Mouse (Mus musculus): ENCODE results near the gene Il17rd. TPM values are rescaled to one million over a fixed set of nuclear protein-coding genes. Genes with fewer than 3 reads are reported as not detected.
A peak's percentile ranks its signal among the peaks of the same experiment; 100 is the strongest.

Il17rd gene
- total RNA-seq, 2 experiments from 2014 or later = 7.1 to 10.1 TPM

DNA sequence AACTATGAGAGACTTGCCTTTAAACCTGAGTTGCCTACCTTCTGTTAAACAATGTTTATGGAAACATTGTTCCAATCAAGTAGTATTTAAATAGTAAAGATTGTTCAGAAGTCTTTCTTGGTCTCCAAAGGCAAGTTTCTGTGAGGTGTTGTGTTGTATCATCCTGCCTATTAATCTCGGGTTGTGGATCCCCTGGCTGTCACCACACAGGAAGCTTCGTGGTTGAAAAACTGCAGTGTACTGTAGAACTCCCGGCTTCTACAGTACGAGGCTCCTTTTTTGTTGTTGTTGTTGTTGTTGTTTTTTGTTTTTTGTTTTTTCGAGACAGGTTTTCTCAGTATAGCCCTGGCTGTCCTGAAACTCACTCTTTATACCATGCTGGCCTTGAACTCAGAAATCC is 46.7 kb downstream of the Il17rd start:
- no peak for DNase-seq (ENCODE audit: low spot score in 2 of 2)

DNA sequence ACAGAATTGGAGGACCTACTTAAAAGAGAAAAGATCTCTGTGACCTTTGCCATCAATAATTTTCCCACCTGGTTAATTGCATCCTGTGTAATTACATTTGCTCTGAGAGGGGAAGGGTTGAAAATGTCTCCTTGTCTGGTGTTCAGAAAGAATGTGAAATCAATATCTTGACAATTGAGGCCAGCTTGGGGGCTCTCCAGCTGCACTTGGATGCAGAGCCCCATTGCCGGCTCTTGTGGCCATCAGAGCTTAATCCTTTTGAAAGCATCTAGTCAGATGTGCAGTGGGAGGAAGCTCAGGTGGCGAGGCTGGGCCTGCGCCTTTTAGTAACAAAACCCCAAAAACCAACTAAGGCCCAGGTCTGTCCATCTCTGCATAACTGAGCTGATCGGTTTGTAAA is 47.3 kb downstream of the Il17rd start:
- DNase-seq (ENCODE audit: low spot score in 2 of 2) = no peak

GRCm38 (mm10) chr14:27094247-27094646 is 55.5 kb downstream of the Il17rd start:
- no peak for DNase-seq (ENCODE audit: low spot score in 2 of 2)

GRCm38 (mm10) chr14:27096133-27096532 is 57.4 kb downstream of the Il17rd start:
- DNase-seq (ENCODE audit: low spot score in 2 of 2) = no peak

DNA sequence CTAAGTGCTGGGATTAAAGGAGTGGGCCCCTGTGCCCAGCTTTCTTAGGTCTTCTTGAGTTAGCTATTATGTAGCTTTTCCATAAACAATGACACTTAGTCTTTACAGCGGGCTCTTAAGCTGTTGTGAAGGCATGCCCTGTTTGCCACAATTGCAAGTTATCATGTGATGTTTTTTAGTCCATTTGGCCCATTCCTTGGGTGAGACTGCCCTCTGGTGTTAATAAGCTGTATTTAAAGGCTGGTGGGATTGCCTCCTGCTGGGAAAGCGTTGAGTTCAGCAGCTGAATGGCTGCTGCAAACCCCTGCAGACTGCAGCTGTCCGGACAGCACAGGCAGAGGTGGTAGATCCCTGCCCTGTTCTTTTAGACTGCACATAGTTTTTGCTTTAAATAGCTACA is 58.0 kb downstream of the Il17rd start:
- peak in 1 of 2 experiments; percentile 48 for DNase-seq (ENCODE audit: low spot score in 2 of 2)

GRCm38 (mm10) chr14:27101735-27102134 is 63.0 kb downstream of the Il17rd start:
- DNase-seq (ENCODE audit: low spot score in 2 of 2) = no peak

GRCm38 (mm10) chr14:27102720-27103119 is 64.0 kb downstream of the Il17rd start:
- DNase-seq (ENCODE audit: low spot score in 2 of 2) = no peak

DNA sequence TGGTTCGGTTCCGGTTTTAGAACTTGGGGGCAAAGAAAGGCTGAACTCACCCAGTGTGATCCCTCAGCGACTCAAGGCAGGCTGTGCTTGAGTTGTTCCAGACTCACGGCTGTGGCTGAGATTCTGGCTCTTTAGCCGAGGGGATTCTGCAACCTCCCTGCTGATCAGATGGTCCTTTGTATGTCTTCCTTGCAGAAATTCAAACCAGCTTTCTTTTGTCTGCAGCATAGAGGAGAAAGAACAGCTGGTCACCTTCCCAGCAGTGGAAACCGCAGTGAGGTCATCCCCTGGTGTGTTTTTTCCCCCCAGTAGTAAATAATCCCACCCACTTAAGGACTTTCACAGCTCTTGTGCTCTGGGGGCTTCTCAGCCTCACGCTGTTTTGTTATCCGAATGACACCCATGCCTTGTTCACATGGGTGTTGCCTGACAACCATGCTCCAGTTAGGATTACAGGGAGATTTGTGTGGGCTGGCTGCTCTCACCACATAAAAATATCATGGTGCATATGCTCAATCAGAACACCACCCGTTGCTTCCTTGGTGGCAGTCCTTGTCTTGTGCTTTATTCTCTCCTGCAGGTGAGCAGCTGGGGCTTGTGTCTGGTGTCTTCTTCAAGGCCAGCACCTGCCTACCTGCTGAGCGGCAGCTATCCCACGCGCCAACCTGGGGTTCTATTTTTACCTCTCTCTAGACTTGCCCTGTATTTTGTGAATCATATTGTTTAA is 67.2 kb downstream of the Il17rd start:
- DNase-seq (ENCODE audit: low spot score in 2 of 2) = no peak

DNA sequence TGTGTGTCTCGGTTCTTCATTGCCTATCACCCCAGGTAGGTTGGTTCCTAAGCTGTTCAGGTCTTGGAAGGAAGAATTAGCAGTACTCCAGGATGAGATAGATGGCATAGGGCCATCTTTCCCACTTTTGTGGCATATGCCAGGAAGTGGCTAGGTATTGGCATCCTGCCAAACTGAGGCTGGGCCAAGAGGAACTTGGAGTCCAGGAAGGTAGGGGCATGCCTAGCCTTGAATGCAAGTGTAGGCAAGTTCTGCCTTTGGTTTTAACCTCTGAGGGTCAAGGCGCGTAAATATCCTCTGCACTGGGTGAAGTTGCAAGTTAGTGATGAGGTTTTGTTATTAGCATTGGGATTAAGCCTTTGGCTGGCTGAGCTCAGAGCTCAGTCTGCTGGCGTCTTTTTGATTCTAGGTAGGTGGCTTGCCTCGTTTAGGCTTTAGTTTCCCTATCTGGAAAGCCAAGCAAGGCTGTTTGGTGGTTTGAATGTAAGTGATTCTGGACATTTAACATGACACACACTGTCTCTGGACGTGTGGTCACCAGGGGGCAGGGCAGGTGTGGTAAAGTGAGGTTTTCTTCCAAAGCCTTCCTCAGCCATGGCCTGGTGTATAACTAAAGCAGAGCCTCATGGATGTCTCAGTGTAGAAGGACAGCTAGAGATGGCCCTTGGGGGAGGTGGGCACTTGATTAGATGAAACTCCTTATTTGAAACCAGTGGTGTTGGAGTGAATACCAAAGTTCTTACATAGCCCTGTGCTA is 70.2 kb downstream of the Il17rd start:
- DNase-seq (ENCODE audit: low spot score in 2 of 2) = no peak

- DNase-seq (ENCODE audit: low spot score in 2 of 2) = peak; percentile 54 to 57
Observed at GRCm38 (mm10) chr14:27114362-27115274, 75.9 kb downstream of the Il17rd start, which contains the start of gene Arhgef3. Gene Arhgef3 (plus strand): TSS chr14:27114899.

DNA sequence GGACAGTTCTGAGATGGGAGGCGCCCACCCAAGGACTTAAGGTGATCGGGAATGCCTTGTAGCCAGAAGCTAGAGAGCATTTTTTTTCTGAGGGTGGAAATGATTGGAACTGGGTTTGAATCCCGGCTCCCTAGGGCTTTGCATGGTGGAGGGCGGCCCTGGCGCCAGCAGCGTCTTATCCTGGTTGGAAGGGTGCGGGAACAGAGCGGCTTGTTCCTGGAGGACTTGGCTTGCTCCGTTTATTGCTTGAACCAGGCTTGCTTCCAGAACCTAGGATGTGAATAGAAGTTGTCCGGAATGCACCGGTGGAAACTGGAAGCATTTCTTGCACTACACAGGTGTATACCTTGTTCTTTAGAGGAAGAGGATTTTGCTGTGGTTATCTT is 76.5 kb downstream of the Il17rd start:
- DNase-seq (ENCODE audit: low spot score in 2 of 2) = no peak

GRCm38 (mm10) chr14:27115991-27116390 is 77.2 kb downstream of the Il17rd start:
- no peak for DNase-seq (ENCODE audit: low spot score in 2 of 2)

DNA sequence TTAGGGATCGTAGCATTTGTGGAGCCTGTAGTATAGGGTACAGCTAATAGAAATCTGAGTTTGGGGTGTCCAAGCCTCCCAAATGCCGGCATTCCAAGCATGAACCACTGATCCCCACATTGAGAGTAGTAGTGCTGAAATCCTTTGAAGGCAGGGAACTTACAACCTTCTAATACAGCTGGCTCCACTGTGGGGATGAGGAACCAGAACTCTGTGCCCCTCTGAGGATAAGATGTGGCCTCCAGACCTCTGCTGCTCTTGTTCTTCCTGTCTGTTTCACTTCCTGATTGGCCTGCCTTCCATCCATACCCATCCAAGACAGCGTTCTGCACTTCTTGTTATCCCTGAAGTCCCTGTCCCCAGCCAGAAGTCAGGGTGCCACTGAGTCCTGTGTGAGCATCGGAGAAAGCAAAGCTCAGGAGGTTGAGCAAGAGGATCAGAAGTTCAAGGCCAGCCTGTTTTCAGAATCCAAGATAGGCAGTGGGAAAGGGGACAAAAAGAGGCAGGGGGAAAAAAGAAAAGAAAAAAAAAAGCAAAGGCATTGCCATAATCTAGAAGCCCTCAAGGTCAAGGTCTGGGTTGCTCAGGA is 77.9 kb downstream of the Il17rd start:
- no peak for DNase-seq (ENCODE audit: low spot score in 2 of 2)

DNA sequence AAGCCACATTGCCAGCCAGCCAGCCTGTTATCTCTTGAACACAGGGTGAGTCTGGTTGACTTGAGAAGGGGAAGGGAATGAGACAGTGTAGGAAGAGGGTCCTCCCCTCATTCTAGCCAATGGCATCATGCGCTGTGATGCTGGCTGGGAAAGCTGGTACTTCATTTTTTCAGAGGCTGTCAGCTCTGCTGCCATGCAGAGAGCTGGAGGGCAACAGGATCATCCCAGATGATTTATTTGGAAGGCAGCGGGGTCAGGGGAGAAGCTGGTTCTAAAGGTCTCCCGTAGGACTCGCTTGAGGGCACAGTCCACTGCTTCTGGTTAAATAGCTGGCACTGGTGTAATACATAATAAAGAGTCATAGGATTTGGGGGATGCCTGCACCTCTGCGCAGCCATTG is 79.8 kb downstream of the Il17rd start:
- DNase-seq (ENCODE audit: low spot score in 2 of 2) = no peak

- DNase-seq (ENCODE audit: low spot score in 2 of 2) = no peak
Observed at GRCm38 (mm10) chr14:27122646-27123045, 83.9 kb downstream of the Il17rd start.

- peak in 1 of 2 experiments; percentile 31 for DNase-seq (ENCODE audit: low spot score in 2 of 2)
Observed at GRCm38 (mm10) chr14:27123543-27123942, 84.8 kb downstream of the Il17rd start.

DNA sequence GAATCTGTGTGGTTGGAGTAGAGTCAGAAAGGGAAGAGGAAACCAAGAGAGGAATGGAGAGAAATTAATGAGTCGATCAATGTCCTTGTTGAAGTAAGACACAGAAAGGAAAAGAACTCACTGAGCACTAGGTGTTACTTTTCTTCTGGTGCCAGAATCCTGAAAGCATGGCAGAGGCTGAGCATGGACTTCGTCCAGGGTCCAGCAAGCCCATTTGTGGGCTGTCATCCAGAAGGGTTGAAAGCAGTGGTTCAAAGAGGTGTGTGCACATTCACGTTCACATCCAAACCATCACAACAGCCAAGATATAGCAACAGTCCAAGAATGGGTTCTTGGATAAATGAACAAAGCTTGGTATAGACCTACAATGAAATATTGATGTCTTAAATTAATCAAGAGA is 91.3 kb downstream of the Il17rd start:
- no peak for DNase-seq (ENCODE audit: low spot score in 2 of 2)

DNA sequence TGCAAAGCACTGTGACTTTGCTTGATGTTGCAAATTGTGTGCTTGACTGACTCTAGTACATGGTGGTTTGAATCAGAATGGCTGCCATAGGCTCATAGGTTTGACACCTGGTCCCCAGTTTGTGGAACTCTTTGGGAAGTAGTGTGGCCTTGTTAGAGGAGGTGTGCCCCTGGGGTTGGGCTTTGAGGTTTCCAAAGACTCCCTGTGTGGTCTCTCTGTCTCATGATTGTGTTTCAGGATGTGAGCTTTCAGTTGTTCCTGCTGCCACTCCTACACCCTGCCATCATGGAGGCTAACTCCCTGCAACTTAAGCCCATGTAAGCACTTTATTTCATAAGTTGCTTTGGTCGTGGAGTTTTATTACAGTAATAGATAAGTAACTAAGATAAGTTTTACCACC is 91.9 kb downstream of the Il17rd start:
- no peak for DNase-seq (ENCODE audit: low spot score in 2 of 2)

GRCm38 (mm10) chr14:27131521-27131920 is 92.8 kb downstream of the Il17rd start:
- no peak for DNase-seq (ENCODE audit: low spot score in 2 of 2)

DNA sequence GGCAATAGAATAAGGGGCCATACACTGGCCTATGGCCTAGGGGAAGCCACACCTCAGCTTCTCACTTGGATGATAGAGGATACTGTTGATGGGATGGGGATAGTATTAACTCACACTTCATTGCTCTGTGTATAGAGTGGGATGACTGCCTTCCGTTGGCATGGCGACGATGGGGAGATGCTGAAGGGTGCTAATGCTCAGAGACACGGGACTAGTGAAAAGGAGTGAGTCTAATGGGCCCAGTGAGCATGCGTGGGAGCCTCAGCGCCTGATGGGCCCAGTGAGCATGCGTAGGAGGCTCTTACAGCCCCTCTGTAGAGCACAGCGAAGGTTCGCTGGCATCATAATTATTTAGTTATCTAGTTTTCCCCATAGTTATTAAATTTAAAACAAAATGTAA is 100.2 kb downstream of the Il17rd start:
- no peak for DNase-seq (ENCODE audit: low spot score in 2 of 2)

GRCm38 (mm10) chr14:27139968-27140367 is 101.2 kb downstream of the Il17rd start:
- DNase-seq (ENCODE audit: low spot score in 2 of 2) = no peak

Data from adrenal gland, postnatal 4 days (tissue).